Mouse (Mus musculus) CH12.LX (cell line): ENCODE results near the gene Zbtb26. TPM values are rescaled to one million over a fixed set of nuclear protein-coding genes. Genes with fewer than 3 reads are reported as not detected.

Experiments used
- DNase-seq: peaks from one replicate; pipeline ENCODE4 v3.0.0-alpha.2; 2013; ENCODE audit errors: extremely low read depth
- H3K27ac ChIP-seq: 2 replicates; pipeline ENCODE4 v1.5.1; 2012; ENCODE audit warnings: low read depth, mild to moderate bottlenecking, control low read depth, moderate library complexity; ENCODE audit not compliant: insufficient read depth
- H3K27me3 ChIP-seq: replicated peaks from 2 replicates; pipeline ENCODE3; 2012; ENCODE audit warnings: inconsistent platforms
- H3K36me3 ChIP-seq, 2 experiments: replicated peaks in 1 of 2; 2 replicates each; pipeline versions ENCODE3 to v1.6.1; 2012; ENCODE audit warnings: inconsistent platforms in 1 of 2, low read length in 1 of 2, mild to moderate bottlenecking in 1 of 2, mixed read lengths in 1 of 2, moderate library complexity in 1 of 2; ENCODE audit not compliant: control insufficient read depth in 1 of 2, insufficient read depth in 1 of 2
- H3K4me1 ChIP-seq, 2 experiments: 2 replicates each; pipeline ENCODE4 v1.6.1; 2012; ENCODE audit warnings: inconsistent platforms in 1 of 2, moderate library complexity in 1 of 2; ENCODE audit not compliant: insufficient read depth in 2 of 2, control insufficient read depth in 1 of 2
- H3K4me2 ChIP-seq: 2 replicates; pipeline ENCODE4 v1.6.1; 2012; ENCODE audit warnings: low read depth, mild to moderate bottlenecking, control low read depth; ENCODE audit not compliant: poor library complexity, insufficient read depth, severe bottlenecking
- H3K4me3 ChIP-seq, 3 experiments: fragments of 150-350 bp in 1 of 3; sonication (generic) in 1 of 3; replicated peaks in 1 of 3; 2 replicates each; pipeline versions ENCODE3 to v1.5.1; 2011 to 2012; ENCODE audit warnings: low read depth in 2 of 3, low read length in 2 of 3, mild to moderate bottlenecking in 2 of 3, moderate library complexity in 2 of 3, control low read depth in 1 of 3, improper control_type of control experiment in 1 of 3, inconsistent platforms in 1 of 3, mixed read lengths in 1 of 3; ENCODE audit not compliant: poor library complexity in 1 of 3
- H3K79me2 ChIP-seq: replicated peaks from 2 replicates; pipeline ENCODE4 v1.6.1; 2012; ENCODE audit warnings: mild to moderate bottlenecking, moderate library complexity; ENCODE audit not compliant: control insufficient read depth, poor library complexity, insufficient read depth, severe bottlenecking; ENCODE audit errors: extremely low read depth
- H3K9ac ChIP-seq: 2 replicates; pipeline ENCODE4 v1.6.1; 2012; ENCODE audit warnings: low read depth, mild to moderate bottlenecking, control low read depth, moderate library complexity; ENCODE audit not compliant: insufficient read depth
- H3K9me3 ChIP-seq: replicated peaks from 2 replicates; pipeline ENCODE3; 2012; ENCODE audit warnings: low read length, inconsistent platforms, mixed read lengths
- CHD1 ChIP-seq: IDR thresholded peaks from 2 replicates; pipeline ENCODE4 v1.6.1; 2012; ENCODE audit warnings: low read depth, low read length, improper control_type of control experiment, inconsistent platforms
- CHD2 ChIP-seq: IDR thresholded peaks from 2 replicates; pipeline ENCODE4 v1.6.1; 2011; ENCODE audit warnings: low read length, improper control_type of control experiment
- CTCF ChIP-seq, 2 experiments: IDR thresholded peaks in 1 of 2; conservative IDR thresholded peaks in 1 of 2; 2 replicates each; pipeline ENCODE4 v1.5.1; 2011 to 2012; ENCODE audit warnings: low read depth in 2 of 2, low read length in 2 of 2, improper control_type of control experiment in 1 of 2, inconsistent platforms in 1 of 2, mild to moderate bottlenecking in 1 of 2, moderate library complexity in 1 of 2
- ELF1 ChIP-seq: IDR thresholded peaks from 2 replicates; pipeline ENCODE4 v1.6.1; 2014; ENCODE audit warnings: low read depth, mild to moderate bottlenecking, inconsistent platforms, low read length, improper control_type of control experiment
- EP300 ChIP-seq: IDR thresholded peaks from 2 replicates; pipeline ENCODE4 v1.6.1; 2011; ENCODE audit warnings: low read length, improper control_type of control experiment
- ETS1 ChIP-seq: conservative IDR thresholded peaks from 2 replicates; pipeline ENCODE4 v1.6.1; 2012; ENCODE audit warnings: low read depth, mild to moderate bottlenecking, inconsistent platforms, low read length, improper control_type of control experiment, moderate library complexity
- IRF4 ChIP-seq: IDR thresholded peaks from 2 replicates; pipeline ENCODE4 v1.6.1; 2014; ENCODE audit warnings: low read depth, mild to moderate bottlenecking, inconsistent platforms, low read length, improper control_type of control experiment
- JUN ChIP-seq: IDR thresholded peaks from 2 replicates; pipeline ENCODE4 v1.6.1; 2011; ENCODE audit warnings: low read depth, mild to moderate bottlenecking, low read length, improper control_type of control experiment, moderate library complexity; ENCODE audit not compliant: insufficient read depth
- JUND ChIP-seq: conservative IDR thresholded peaks from 2 replicates; pipeline ENCODE4 v1.6.1; 2011; ENCODE audit warnings: low read depth, low read length, improper control_type of control experiment
- KAT2A ChIP-seq: IDR thresholded peaks from 2 replicates; pipeline ENCODE4 v1.6.1; 2012; ENCODE audit warnings: low read length, improper control_type of control experiment, inconsistent platforms; ENCODE audit not compliant: insufficient replicate concordance
- MAFK ChIP-seq: IDR thresholded peaks from 2 replicates; pipeline ENCODE4 v1.6.1; 2011; ENCODE audit warnings: low read length, improper control_type of control experiment; ENCODE audit not compliant: insufficient replicate concordance
- MAX ChIP-seq: IDR thresholded peaks from 2 replicates; pipeline ENCODE4 v1.6.1; 2011; ENCODE audit warnings: low read length, improper control_type of control experiment
- MAZ ChIP-seq: IDR thresholded peaks from 2 replicates; pipeline ENCODE4 v1.6.1; 2012; ENCODE audit warnings: low read depth, mild to moderate bottlenecking, inconsistent platforms, low read length, improper control_type of control experiment, moderate library complexity
- MXI1 ChIP-seq: IDR thresholded peaks from 2 replicates; pipeline ENCODE4 v1.6.1; 2011; ENCODE audit warnings: mild to moderate bottlenecking, low read depth, low read length, improper control_type of control experiment
- MYC ChIP-seq: IDR thresholded peaks from 2 replicates; pipeline ENCODE4 v1.6.1; 2011; ENCODE audit warnings: low read depth, mild to moderate bottlenecking, improper control_type of control experiment, low read length
- NELFE ChIP-seq: IDR thresholded peaks from 2 replicates; pipeline ENCODE4 v1.6.1; 2011; ENCODE audit warnings: low read depth, low read length, improper control_type of control experiment
- POLR2AphosphoS2 ChIP-seq: IDR thresholded peaks from 2 replicates; pipeline ENCODE4 v1.6.1; 2011; ENCODE audit warnings: low read depth, low read length, improper control_type of control experiment
- RAD21 ChIP-seq: IDR thresholded peaks from 2 replicates; pipeline ENCODE4 v1.6.1; 2011; ENCODE audit warnings: low read depth, mild to moderate bottlenecking, low read length, improper control_type of control experiment, moderate library complexity
- SIN3A ChIP-seq: IDR thresholded peaks from 2 replicates; pipeline ENCODE4 v1.6.1; 2012; ENCODE audit warnings: low read length, improper control_type of control experiment, inconsistent platforms
- SMC3 ChIP-seq: IDR thresholded peaks from 2 replicates; pipeline ENCODE4 v1.6.1; 2011; ENCODE audit warnings: low read depth, low read length, improper control_type of control experiment
- TBP ChIP-seq: conservative IDR thresholded peaks from 2 replicates; pipeline ENCODE4 v1.6.1; 2011; ENCODE audit warnings: low read depth, low read length, improper control_type of control experiment
- TCF12 ChIP-seq: IDR thresholded peaks from 2 replicates; pipeline ENCODE4 v1.6.1; 2014; ENCODE audit warnings: low read depth, mild to moderate bottlenecking, inconsistent platforms, low read length, improper control_type of control experiment
- UBTF ChIP-seq: IDR thresholded peaks from 2 replicates; pipeline ENCODE4 v1.6.1; 2012; ENCODE audit warnings: low read depth, mild to moderate bottlenecking, inconsistent platforms, low read length, improper control_type of control experiment, moderate library complexity
- USF1 ChIP-seq: IDR thresholded peaks from 2 replicates; pipeline ENCODE4 v1.6.1; 2014; ENCODE audit warnings: low read depth, mild to moderate bottlenecking, inconsistent platforms, low read length, improper control_type of control experiment
- ZC3H11A ChIP-seq: IDR thresholded peaks from 2 replicates; pipeline ENCODE4 v1.6.1; 2012; ENCODE audit warnings: low read depth, mild to moderate bottlenecking, inconsistent platforms, low read length, improper control_type of control experiment
- ZMIZ1 ChIP-seq: IDR thresholded peaks from 2 replicates; pipeline ENCODE4 v1.6.1; 2012; ENCODE audit warnings: low read depth, mild to moderate bottlenecking, inconsistent platforms, low read length, improper control_type of control experiment
- ZNF384 ChIP-seq: IDR thresholded peaks from 2 replicates; pipeline ENCODE4 v1.6.1; 2012; ENCODE audit warnings: low read depth, low read length, improper control_type of control experiment, inconsistent platforms
- dilution Hi-C: fragments of 300-500 bp; cut with MboI; formaldehyde crosslinking; loops from 2 replicates; pipeline ENCODE4 v1.14.3; 2020; ENCODE audit warnings: low sequenced_read_pairs; ENCODE audit not compliant: extremely low pct_unique_long_range_greater_than_20kb, extremely low pct_ligation_motif_present
- in situ Hi-C: fragments of 300-500 bp; cut with MboI; formaldehyde crosslinking; loops from 3 replicates; pipeline ENCODE4 v1.14.3; 2019; ENCODE audit warnings: low sequenced_read_pairs, low pct_ligation_motif_present, low pct_unique_long_range_greater_than_20kb, mixed read lengths
- polyA plus RNA-seq: library from polyadenylated mRNA; unstranded; fragments of >175 nt; gene quantifications from 2 replicates; pipeline ENCODE4 v1.2.1, GENCODE M21; 2012; ENCODE audit warnings: low read depth; ENCODE audit not compliant: insufficient read length
- total RNA-seq, 2 experiments: library from RNA; depleted of rRNA; stranded (reverse); fragments of 300-350 nt in 1 of 2; fragments of >200 nt in 1 of 2; gene quantifications; 2 replicates each; pipeline ENCODE4 v1.2.3; 2012 to 2014

The Zbtb26 gene
- total and polyA plus RNA-seq, 3 experiments, result 4.1 to 7.4 (median 6.8) TPM

GRCm38 (mm10) chr2:37480039-37480438 is 37.1 kb upstream of the Zbtb26 start:
- no peak overlapping the region for H3K4me3 ChIP-seq
- in situ Hi-C loops (no loop called here), dilution Hi-C loops (no loop called here)
- peaks cover 35 to 39% of the 10 kb centered on the region in 2 experiments for H3K36me3 ChIP-seq
- no peak overlapping the region for H3K9ac ChIP-seq
- H3K27ac ChIP-seq, result no peak overlapping the region
- no peaks in the 10 kb centered on the region for H3K27me3 ChIP-seq
- no peaks in the 10 kb centered on the region; the same call in 1 of the 2 replicates for H3K79me2 ChIP-seq
- H3K4me1 ChIP-seq, result no peaks in the 10 kb centered on the region
- no peaks in the 10 kb centered on the region for H3K9me3 ChIP-seq
- TF ChIP-seq JUND, result no peak
- TF ChIP-seq SIN3A, result no peak
- TF ChIP-seq UBTF, result no peak
- TF ChIP-seq ELF1, result no peak
- no peak for TF ChIP-seq ETS1
- TF ChIP-seq POLR2AphosphoS2, result no peak
- TF ChIP-seq MAX, result no peak
- TF ChIP-seq MAFK, result no peak
- no peak for TF ChIP-seq MAZ
- no peak for TF ChIP-seq MYC
- no peak for TF ChIP-seq IRF4
- no peak for TF ChIP-seq CHD1
- no peak for TF ChIP-seq ZC3H11A
- TF ChIP-seq NELFE, result no peak
- TF ChIP-seq CHD2, result no peak
- no peak for TF ChIP-seq USF1
- TF ChIP-seq CTCF (conservative IDR thresholded peaks at IDR 0.05 in 1 of 2, IDR thresholded peaks at IDR 0.05 in 1 of 2; ENCODE audit: low read depth in 2 of 2, low read length in 2 of 2), result no peak
- no peak for DNase-seq
- H3K4me2 ChIP-seq, result no peak overlapping the region

- in situ Hi-C loops, result loop anchor here (10.0 kb wide), 1 partner anchor 95 kb away; no protein-coding TSS in a partner anchor
Measured at GRCm38 (mm10) chr2:37479559-37479958, 36.6 kb upstream of the Zbtb26 start.

More at GRCm38 (mm10) chr2:37479559-37479958, 36.6 kb upstream of the Zbtb26 start:
- TF ChIP-seq KAT2A (no peak), ZMIZ1 (no peak), UBTF (no peak), JUN (no peak), MAX (no peak), MXI1 (no peak), TCF12 (no peak), SMC3 (no peak), RAD21 (no peak), POLR2AphosphoS2 (no peak), TBP (no peak), ELF1 (no peak), EP300 (no peak), MAZ (no peak), ZNF384 (no peak), CTCF (conservative IDR thresholded peaks at IDR 0.05 in 1 of 2, IDR thresholded peaks at IDR 0.05 in 1 of 2; ENCODE audit: low read depth in 2 of 2, low read length in 2 of 2) (no peak)
- no peak overlapping the region for H3K9ac ChIP-seq
- no peak for DNase-seq
- no peak overlapping the region for H3K4me3 ChIP-seq
- dilution Hi-C loops, result no loop called here
- H3K9me3 ChIP-seq, result no peaks in the 10 kb centered on the region
- H3K4me1 ChIP-seq, result no peaks in the 10 kb centered on the region
- no peaks in the 10 kb centered on the region; the same call in 1 of the 2 replicates for H3K79me2 ChIP-seq
- peaks cover 35 to 38% of the 10 kb centered on the region in 2 experiments for H3K36me3 ChIP-seq
- H3K4me2 ChIP-seq, result no peak overlapping the region
- no peaks in the 10 kb centered on the region for H3K27me3 ChIP-seq
- no peak overlapping the region for H3K27ac ChIP-seq
